Comparison of ENCODE assay signal across 8 mouse cellular contexts in the genomic region with DNA sequence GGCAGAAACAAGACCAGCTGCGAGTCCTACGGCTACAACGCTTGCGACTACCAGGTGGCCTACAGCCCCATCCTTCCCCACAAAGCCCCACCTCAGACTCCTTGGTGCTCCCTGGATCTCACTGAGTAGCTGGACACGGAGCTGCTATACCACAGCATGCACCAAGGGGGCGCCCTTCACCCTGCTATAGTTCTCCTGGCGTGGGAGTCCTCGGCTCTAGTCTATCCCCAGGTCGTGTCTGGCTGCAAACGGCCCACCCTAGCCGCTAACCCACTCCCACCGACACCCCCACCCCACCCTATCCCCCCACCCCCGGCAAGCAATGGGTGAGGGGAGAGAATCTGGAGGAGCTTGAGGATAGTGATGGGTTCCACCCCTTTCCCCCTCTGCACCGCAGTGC. TPM values are rescaled to one million over a fixed set of nuclear protein-coding genes. Genes with fewer than 3 reads are reported as not detected.
DNase-seq lines count a peak whose midpoint lies in the region; ATAC-seq and TF ChIP-seq lines count a peak whose summit lies in the region.

No protein-coding gene starts in this region.

- no peaks in the 10 kb centered on the region for H3K9me3 ChIP-seq in embryonic facial prominence, embryonic 12.5 days
- H3K9me3 ChIP-seq in heart, embryonic 14.5 days (ENCODE audit: control insufficient read depth, low read length) = no peaks in the 10 kb centered on the region
- no peaks in the 10 kb centered on the region for H3K9me3 ChIP-seq in kidney, postnatal 0 days (replicated peaks; ENCODE audit: low read length)
- H3K9me3 ChIP-seq in neural tube, embryonic 15.5 days (replicated peaks) = no peaks in the 10 kb centered on the region

- no peak for ATAC-seq in embryonic facial prominence, embryonic 12.5 days (ENCODE audit: insufficient number of reproducible peaks, insufficient read depth, low FRiP score, low TSS enrichment)
- peak; percentile 47; the same call in 1 of the 2 replicates for ATAC-seq in heart, embryonic 14.5 days (ENCODE audit: insufficient number of reproducible peaks, insufficient read depth, low FRiP score, low read depth)
- ATAC-seq in kidney, postnatal 0 days (replicated peaks; ENCODE audit: low FRiP score, low read depth) = peak; percentile 40
- no peak for ATAC-seq in neural tube, embryonic 15.5 days (ENCODE audit: low FRiP score)

- WGBS in embryonic facial prominence, embryonic 12.5 days = 4% methylated on average over 14 of the region's 14 CpGs
- WGBS in heart, embryonic 14.5 days = 3% methylated on average over 14 of the region's 14 CpGs
- WGBS in kidney, postnatal 0 days = 6% methylated on average over 13 of the region's 14 CpGs
- 6% methylated on average over 14 of the region's 14 CpGs for WGBS in neural tube, embryonic 15.5 days

- no peak overlapping the region for H3K4me3 ChIP-seq in embryonic facial prominence, embryonic 12.5 days
- peak overlapping the region in 1 of 2 experiments; percentile 10; a peak in 2 of 4 replicates for H3K4me3 ChIP-seq in heart, embryonic 14.5 days (ENCODE audit: control insufficient read depth in 1 of 2, insufficient read depth in 1 of 2, low read depth in 1 of 2, low read length in 2 of 2)
- no peak overlapping the region; the same call in 1 of the 2 replicates for H3K4me3 ChIP-seq in kidney, postnatal 0 days (replicated peaks; ENCODE audit: low read depth, low read length)
- no peak overlapping the region for H3K4me3 ChIP-seq in neural tube, embryonic 15.5 days (replicated peaks)

- H3K27ac ChIP-seq in embryonic facial prominence, embryonic 12.5 days = no peak overlapping the region
- H3K27ac ChIP-seq in heart, embryonic 14.5 days (replicated peaks in 1 of 2; ENCODE audit: control insufficient read depth in 1 of 2, insufficient read depth in 1 of 2, low read depth in 2 of 2, low read length in 2 of 2) = no peak overlapping the region
- no peak overlapping the region for H3K27ac ChIP-seq in kidney, postnatal 0 days
- H3K27ac ChIP-seq in neural tube, embryonic 15.5 days (replicated peaks) = no peak overlapping the region

- DNase-seq in A20 (ENCODE audit: low read depth, low spot score) = peak; percentile 78
- DNase-seq in MN1 (ENCODE audit: low spot score) = peak; percentile 57
- peak; percentile 84 for DNase-seq in kidney, postnatal 0 days (ENCODE audit: low spot score)
- peak; percentile 76 to 78 for DNase-seq in lung, adult 18-20 months
- peak; percentile 60 to 73 for DNase-seq in urinary bladder, adult 18-20 months (ENCODE audit: low spot score in 2 of 2)

- H3K36me3 ChIP-seq in embryonic facial prominence, embryonic 12.5 days = no peaks in the 10 kb centered on the region
- H3K36me3 ChIP-seq in heart, embryonic 14.5 days (ENCODE audit: control insufficient read depth, insufficient read depth, low read length) = no peaks in the 10 kb centered on the region
- no peaks in the 10 kb centered on the region for H3K36me3 ChIP-seq in kidney, postnatal 0 days (ENCODE audit: insufficient read depth, low read length)
- H3K36me3 ChIP-seq in neural tube, embryonic 15.5 days = no peaks in the 10 kb centered on the region

- peaks cover 15% of the 10 kb centered on the region for H3K4me1 ChIP-seq in embryonic facial prominence, embryonic 12.5 days
- H3K4me1 ChIP-seq in heart, embryonic 14.5 days (ENCODE audit: control insufficient read depth in 2 of 2, insufficient read depth in 2 of 2, low read length in 2 of 2) = peaks cover 5 to 10% of the 10 kb centered on the region in 2 experiments; a peak in 3 of 4 replicates
- 0 out of 2 replicates have a peak, but pooled peaks cover 5% of the 10 kb centered on the region for H3K4me1 ChIP-seq in kidney, postnatal 0 days (replicated peaks; ENCODE audit: insufficient read depth, low read length)
- H3K4me1 ChIP-seq in neural tube, embryonic 15.5 days = peaks cover 3% of the 10 kb centered on the region; the same call in 1 of the 2 replicates

- TF ChIP-seq CTCF in kidney, postnatal 0 days (IDR thresholded peaks at IDR 0.05; ENCODE audit: low read depth) = peak; percentile 77

- H3K27me3 ChIP-seq in embryonic facial prominence, embryonic 12.5 days = peaks cover 16% of the 10 kb centered on the region
- peaks cover 5% of the 10 kb centered on the region; the same call in 1 of the 2 replicates for H3K27me3 ChIP-seq in heart, embryonic 14.5 days (ENCODE audit: control insufficient read depth, insufficient read depth, low read length)
- no peaks in the 10 kb centered on the region for H3K27me3 ChIP-seq in kidney, postnatal 0 days (ENCODE audit: insufficient read depth, low read length)
- peaks cover 25% of the 10 kb centered on the region for H3K27me3 ChIP-seq in neural tube, embryonic 15.5 days (replicated peaks)

- no peak overlapping the region for H3K9ac ChIP-seq in embryonic facial prominence, embryonic 12.5 days
- no peak overlapping the region for H3K9ac ChIP-seq in heart, embryonic 14.5 days (ENCODE audit: low read length)
- H3K9ac ChIP-seq in kidney, postnatal 0 days (ENCODE audit: low read depth, low read length) = no peak overlapping the region
- H3K9ac ChIP-seq in neural tube, embryonic 15.5 days (replicated peaks) = no peak overlapping the region

- peak overlapping the region; percentile 35 for H3K4me2 ChIP-seq in embryonic facial prominence, embryonic 12.5 days (replicated peaks)
- H3K4me2 ChIP-seq in heart, embryonic 14.5 days (ENCODE audit: low read length) = peak overlapping the region; percentile 54
- peak overlapping the region; percentile 51 for H3K4me2 ChIP-seq in kidney, postnatal 0 days (ENCODE audit: low read length)
- H3K4me2 ChIP-seq in neural tube, embryonic 15.5 days = peak overlapping the region; percentile 38

RNA-seq across cellular contexts. Expression of a gene that starts 7.2 kb away (rescaled TPM):
- 0.26 TPM in 1 of 2 replicates, not detected in the other for polyA plus RNA-seq in embryonic facial prominence, embryonic 12.5 days (2016; fragmentation: Nextera tagmentation; extraction: Ambion mirVana)
- polyA plus RNA-seq in heart, embryonic 14.5 days (2014; fragmentation: Nextera tagmentation; extraction: Ambion mirVana) = 0.19 and 0.44 TPM in 2 replicates
- not detected in 2 replicates for polyA plus RNA-seq in kidney, postnatal 0 days (2015; fragmentation: Nextera tagmentation; extraction: Ambion mirVana)
- 0.23 TPM in 1 of 2 replicates, not detected in the other for polyA plus RNA-seq in neural tube, embryonic 15.5 days (2015; fragmentation: Nextera tagmentation; extraction: Ambion mirVana)

RNA-seq across cellular contexts. Expression of a gene that starts 8.3 kb away (rescaled TPM):
- polyA plus RNA-seq in embryonic facial prominence, embryonic 12.5 days (2016; fragmentation: Nextera tagmentation; extraction: Ambion mirVana) = 17.5 and 19.1 TPM in 2 replicates
- polyA plus RNA-seq in heart, embryonic 14.5 days (2014; fragmentation: Nextera tagmentation; extraction: Ambion mirVana) = 18.2 and 22.5 TPM in 2 replicates
- polyA plus RNA-seq in kidney, postnatal 0 days (2015; fragmentation: Nextera tagmentation; extraction: Ambion mirVana) = 38.8 and 39.2 TPM in 2 replicates
- 7.5 and 12.0 TPM in 2 replicates for polyA plus RNA-seq in neural tube, embryonic 15.5 days (2015; fragmentation: Nextera tagmentation; extraction: Ambion mirVana)

RNA-seq across cellular contexts. Expression of a gene that starts 8.4 kb away (rescaled TPM):
- 1.3 TPM in 2 replicates for polyA plus RNA-seq in embryonic facial prominence, embryonic 12.5 days (2016; fragmentation: Nextera tagmentation; extraction: Ambion mirVana)
- 1.6 and 2.1 TPM in 2 replicates for polyA plus RNA-seq in heart, embryonic 14.5 days (2014; fragmentation: Nextera tagmentation; extraction: Ambion mirVana)
- polyA plus RNA-seq in kidney, postnatal 0 days (2015; fragmentation: Nextera tagmentation; extraction: Ambion mirVana) = 2.3 and 3.6 TPM in 2 replicates
- 0.99 and 4.6 TPM in 2 replicates for polyA plus RNA-seq in neural tube, embryonic 15.5 days (2015; fragmentation: Nextera tagmentation; extraction: Ambion mirVana)

RNA-seq across cellular contexts. Expression of a gene that starts 19.2 kb away (rescaled TPM):
- polyA plus RNA-seq in embryonic facial prominence, embryonic 12.5 days (2016; fragmentation: Nextera tagmentation; extraction: Ambion mirVana) = 0.54 and 1.3 TPM in 2 replicates
- 0.71 and 1.0 TPM in 2 replicates for polyA plus RNA-seq in heart, embryonic 14.5 days (2014; fragmentation: Nextera tagmentation; extraction: Ambion mirVana)
- 0.19 and 0.21 TPM in 2 replicates for polyA plus RNA-seq in kidney, postnatal 0 days (2015; fragmentation: Nextera tagmentation; extraction: Ambion mirVana)
- 0.95 and 1.7 TPM in 2 replicates for polyA plus RNA-seq in neural tube, embryonic 15.5 days (2015; fragmentation: Nextera tagmentation; extraction: Ambion mirVana)

RNA-seq across cellular contexts. Expression of a gene that starts 19.2 kb away (rescaled TPM):
- polyA plus RNA-seq in embryonic facial prominence, embryonic 12.5 days (2016; fragmentation: Nextera tagmentation; extraction: Ambion mirVana) = 29.6 and 31.0 TPM in 2 replicates
- 99.4 and 102 TPM in 2 replicates for polyA plus RNA-seq in heart, embryonic 14.5 days (2014; fragmentation: Nextera tagmentation; extraction: Ambion mirVana)
- 107 and 115 TPM in 2 replicates for polyA plus RNA-seq in kidney, postnatal 0 days (2015; fragmentation: Nextera tagmentation; extraction: Ambion mirVana)
- polyA plus RNA-seq in neural tube, embryonic 15.5 days (2015; fragmentation: Nextera tagmentation; extraction: Ambion mirVana) = 13.7 and 52.4 TPM in 2 replicates

Comparison
In these comparisons a context has a peak if more than half of its experiments do, and no peak if none do; other contexts are left out.
1. ATAC-seq: peak in heart, embryonic 14.5 days (single experiment) and kidney, postnatal 0 days (single experiment); none in embryonic facial prominence, embryonic 12.5 days (single experiment) and neural tube, embryonic 15.5 days (single experiment).
2. Peak in every context shown above with its lines, with median percentiles within 50 percentile points of each other: DNase-seq and H3K4me2 ChIP-seq.